Mouse (Mus musculus) ES-E14 (cell line): ENCODE data around the gene Zfp174.

Experiments
- CHD2 ChIP-seq: IDR thresholded peaks from 2 replicates; pipeline ENCODE4 v1.6.1; 2014; ENCODE audit warnings: mild to moderate bottlenecking, low read depth, low read length, inconsistent platforms
- HCFC1 ChIP-seq: IDR thresholded peaks from 2 replicates; pipeline ENCODE4 v1.6.1; 2012; ENCODE audit warnings: low read length, inconsistent platforms, borderline replicate concordance; ENCODE audit not compliant: insufficient read depth
- MAFK ChIP-seq: IDR thresholded peaks from 2 replicates; pipeline ENCODE4 v1.6.1; 2014; ENCODE audit warnings: mild to moderate bottlenecking, low read depth, low read length, inconsistent platforms; ENCODE audit not compliant: insufficient read depth
- ZC3H11A ChIP-seq: IDR thresholded peaks from 2 replicates; pipeline ENCODE4 v1.6.1; 2012; ENCODE audit warnings: low read depth, mild to moderate bottlenecking, inconsistent platforms, low read length, borderline replicate concordance

DNA sequence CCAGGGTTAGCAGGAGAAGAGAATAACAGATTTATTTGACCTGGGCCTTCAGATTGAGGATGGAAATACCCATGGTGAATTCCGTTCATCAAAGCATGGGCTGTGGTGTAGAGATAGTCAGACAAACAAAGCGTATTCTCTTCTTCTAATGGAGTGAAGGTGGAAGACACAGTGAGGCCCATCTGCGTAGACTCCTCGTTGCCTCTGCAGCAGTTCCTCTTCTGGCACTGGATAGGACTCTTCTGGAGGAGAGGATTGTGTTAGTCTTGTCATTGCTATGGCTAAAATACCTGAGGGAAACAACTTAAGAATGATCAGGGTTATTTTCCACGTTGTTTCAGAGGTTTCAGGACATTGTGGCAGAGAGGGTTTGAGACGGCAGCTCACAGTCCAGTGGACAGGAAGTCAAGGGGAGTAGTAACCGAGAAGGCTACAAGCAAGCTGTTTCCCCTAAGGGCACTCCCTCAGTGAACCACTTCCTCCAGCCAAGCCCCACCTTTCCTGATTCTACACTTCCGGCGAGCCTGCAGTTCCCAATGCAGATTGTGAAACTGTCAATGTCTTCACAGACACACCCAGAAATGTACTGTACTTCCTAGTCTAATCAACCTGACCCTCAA lies 48.2 kb downstream of the Zfp174 start:
- TF ChIP-seq MAFK (no peak), CHD2 (no peak), ZC3H11A (no peak), HCFC1 (no peak)
